Mouse (Mus musculus) stomach, embryonic 14.5 days (tissue): ENCODE results near the gene Hmgb2. TPM values are rescaled to one million over a fixed set of nuclear protein-coding genes. Genes with fewer than 3 reads are reported as not detected.
A peak's percentile ranks its signal among the peaks of the same experiment; 100 is the strongest.

Experiments
- ATAC-seq: fragments of 200-750 bp; cut with Nextera tagmentation; 2 replicates; pipeline ENCODE4 v1.8.0; 2017; ENCODE audit warnings: low read depth, moderate TSS enrichment; ENCODE audit not compliant: insufficient number of reproducible peaks, insufficient read depth, low FRiP score
- H3K27ac ChIP-seq: fragments of 300-500 bp; sonication (generic); 2 replicates; pipeline ENCODE4 v1.5.1; 2014; ENCODE audit warnings: mild to moderate bottlenecking, low read length, moderate library complexity, mixed read lengths
- H3K27me3 ChIP-seq: fragments of 300-500 bp; sonication (generic); 2 replicates; pipeline ENCODE4 v1.6.1; 2014; ENCODE audit warnings: low read length, control low read depth, mixed read lengths; ENCODE audit not compliant: control insufficient read depth, insufficient read depth
- H3K36me3 ChIP-seq: fragments of 300-500 bp; sonication (generic); 2 replicates; pipeline ENCODE4 v1.6.1; 2014; ENCODE audit warnings: mild to moderate bottlenecking, control low read depth, low read length, moderate library complexity, mixed read lengths; ENCODE audit not compliant: control insufficient read depth, insufficient read depth
- H3K4me1 ChIP-seq: fragments of 300-500 bp; sonication (generic); 2 replicates; pipeline ENCODE4 v1.6.1; 2014; ENCODE audit warnings: low read length, control low read depth, mixed read lengths; ENCODE audit not compliant: control insufficient read depth, insufficient read depth
- H3K4me2 ChIP-seq: fragments of 300-500 bp; sonication (generic); replicated peaks from 2 replicates; pipeline ENCODE4 v1.6.1; 2014; ENCODE audit warnings: low read depth, low read length, control low read depth
- H3K4me3 ChIP-seq: fragments of 300-500 bp; sonication (generic); 2 replicates; pipeline ENCODE4 v1.5.1; 2014; ENCODE audit warnings: low read depth, low read length, control low read depth
- H3K9ac ChIP-seq: fragments of 300-500 bp; sonication (generic); replicated peaks from 2 replicates; pipeline ENCODE4 v1.6.1; 2014; ENCODE audit warnings: low read depth, mild to moderate bottlenecking, control low read depth, low read length, moderate library complexity, mixed read lengths
- H3K9me3 ChIP-seq: fragments of 300-500 bp; sonication (generic); 2 replicates; pipeline ENCODE4 v1.6.1; 2016; ENCODE audit warnings: low read depth, low read length, control low read depth; ENCODE audit not compliant: control insufficient read depth
- WGBS: fragments of 180-500 bp; shearing (Covaris S2); extraction: QIAGEN DNeasy Blood & Tissue Kit; methylation state at CpG from one replicate; pipeline ENCODE4 v1.1.7; 2014; 5-methylcytosine and 5-hydroxymethylcytosine counted together
- polyA plus RNA-seq: library from polyadenylated mRNA; unstranded; fragments of >200 nt; fragmentation: Nextera tagmentation; extraction: Ambion mirVana; gene quantifications from 2 replicates; pipeline ENCODE4 v1.2.1, GENCODE M21; 2014

The Hmgb2 gene
- polyA plus RNA-seq, 1 experiment from 2014 or later = 360 TPM

DNA sequence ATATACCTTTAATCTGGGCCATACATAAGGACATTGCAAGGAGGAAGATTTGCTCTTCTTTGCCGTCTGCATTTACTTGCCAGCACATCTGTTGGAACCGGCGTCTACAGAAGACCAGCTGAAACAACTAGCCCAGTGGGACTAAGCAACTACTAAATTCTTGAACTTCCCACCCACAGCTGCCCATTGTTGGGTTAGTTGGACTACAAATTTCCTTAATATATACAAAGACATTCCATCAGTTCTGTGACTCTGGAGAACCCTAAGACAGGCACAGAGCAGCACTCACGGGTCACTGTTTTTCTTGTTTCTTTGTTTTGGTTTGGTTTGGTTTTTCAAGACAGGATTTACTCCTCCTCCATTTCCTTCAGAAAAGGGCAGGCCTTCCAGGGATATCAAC lies 31.1 kb upstream of the Hmgb2 start:
- Histone ChIP-seq H3K4me1 (peaks cover 3% of the 10 kb centered on the region), H3K9ac (no peak overlapping the region), H3K9me3 (no peaks in the 10 kb centered on the region), H3K27ac (no peak overlapping the region), H3K4me3 (no peak overlapping the region), H3K27me3 (no peaks in the 10 kb centered on the region), H3K36me3 (peaks cover 3% of the 10 kb centered on the region; the same call in 1 of the 2 replicates), H3K4me2 (no peak overlapping the region)
- ATAC-seq = no peak
- 81% methylated on average over 4 of the region's 4 CpGs for whole genome bisulfite sequencing

DNA sequence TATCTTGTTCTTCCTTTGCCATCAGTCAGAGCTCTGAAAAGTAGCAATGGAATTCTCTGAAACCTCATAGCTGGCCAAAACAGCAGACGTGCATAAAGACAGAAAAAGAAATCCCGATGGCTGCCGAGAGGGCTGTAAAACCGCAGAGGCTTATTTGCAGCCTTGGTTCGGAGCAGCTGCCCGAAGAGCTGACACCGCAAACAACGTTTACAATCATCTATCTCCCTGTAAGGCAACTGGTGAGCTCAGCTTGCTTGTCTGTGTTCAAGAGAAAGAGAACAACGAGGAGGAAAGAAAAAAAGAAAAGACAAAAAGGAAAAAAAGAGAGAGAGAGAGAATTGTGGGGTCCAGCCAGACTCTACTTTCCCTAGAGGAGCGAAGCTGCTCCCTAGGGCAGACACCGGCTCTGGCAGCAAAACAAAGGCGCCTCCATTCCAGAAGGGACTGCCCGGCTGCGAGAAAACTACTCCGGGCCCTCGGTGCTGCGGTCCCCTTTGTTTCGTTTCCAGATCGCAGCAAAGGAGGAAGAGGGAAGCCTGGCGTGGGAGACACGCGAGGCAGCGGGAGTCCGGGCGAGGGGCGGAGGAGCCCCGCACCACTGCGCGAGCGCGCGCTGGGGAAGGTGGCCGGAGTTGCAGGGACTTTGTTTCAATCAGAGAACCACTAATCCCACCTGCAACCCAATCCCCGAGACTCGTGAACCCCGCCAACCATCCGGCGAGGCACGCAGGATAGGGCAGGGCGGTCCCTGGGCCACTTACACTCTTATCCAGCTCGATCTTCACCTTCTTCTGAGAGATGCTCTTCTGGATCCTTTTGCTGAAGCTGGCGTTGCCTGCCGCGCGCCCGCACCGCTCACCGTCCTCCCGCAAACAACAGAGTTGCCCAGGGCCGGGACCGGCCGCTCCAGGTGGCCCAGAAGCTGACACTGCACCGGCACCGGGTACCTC lies 24.9 kb upstream of the Hmgb2 start:
- peaks cover 3% of the 10 kb centered on the region; the same call in 1 of the 2 replicates for H3K36me3 ChIP-seq
- peak overlapping the region; percentile 92 for H3K9ac ChIP-seq
- no peaks in the 10 kb centered on the region for H3K27me3 ChIP-seq
- peak overlapping the region; percentile 66 for H3K4me2 ChIP-seq
- ATAC-seq = peak; percentile 21
- peaks cover 6% of the 10 kb centered on the region for H3K4me1 ChIP-seq
- H3K4me3 ChIP-seq = peak overlapping the region; percentile 92
- peak overlapping the region; percentile 94 for H3K27ac ChIP-seq
- under 1% methylated on average over 54 of the region's 54 CpGs for WGBS
- H3K9me3 ChIP-seq = no peaks in the 10 kb centered on the region

DNA sequence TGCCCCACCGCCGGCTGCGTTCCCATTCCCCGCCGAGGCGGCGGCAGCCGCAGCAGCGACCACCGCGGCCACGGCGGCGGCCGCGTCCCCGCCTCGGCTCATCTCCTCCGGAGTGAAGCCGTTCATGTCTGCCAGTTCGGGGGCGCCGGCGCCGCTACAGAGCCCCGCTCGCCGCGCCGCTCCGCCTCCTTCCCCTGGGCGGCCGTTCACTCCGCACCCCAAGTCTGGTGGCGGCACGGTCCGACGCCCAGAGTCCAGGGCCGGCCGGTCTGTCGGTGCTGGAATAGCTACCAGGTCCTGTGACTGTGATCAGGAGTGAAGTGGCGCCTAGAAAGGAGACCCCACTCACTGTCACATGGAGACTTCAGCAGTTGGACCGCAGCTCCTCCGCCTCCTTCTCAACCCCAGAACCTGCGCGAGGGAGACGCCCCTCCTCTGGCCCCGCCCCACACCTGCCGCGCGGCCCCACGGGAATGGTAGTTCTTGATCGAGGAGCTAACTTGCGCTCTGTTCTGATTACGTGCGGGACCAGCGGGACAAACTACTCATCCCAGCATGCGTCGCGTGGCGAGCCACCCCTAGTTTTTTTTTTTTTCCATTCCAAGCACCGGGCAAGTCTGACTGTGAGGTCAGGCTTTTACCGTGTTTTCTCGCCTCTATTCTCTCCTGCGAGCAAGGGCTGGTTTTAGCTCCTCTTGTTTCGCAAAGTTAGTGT lies 24.1 kb upstream of the Hmgb2 start, which contains the start of gene Sap30:
Sap30 (minus strand) TSS at position 420 of the 715 bp plus-strand sequence.
- WGBS = under 1% methylated on average over 64 of the region's 66 CpGs
- Histone ChIP-seq H3K9ac (peak within 1 kb of the TSS; percentile 92), H3K4me2 (peak within 1 kb of the TSS; percentile 76), H3K27ac (peak within 1 kb of the TSS; percentile 94), H3K36me3 (peaks cover 3% of the 10 kb centered on the region; the same call in 1 of the 2 replicates), H3K27me3 (no peaks in the 10 kb centered on the region), H3K4me1 (peaks cover 6% of the 10 kb centered on the region), H3K4me3 (peak within 1 kb of the TSS; percentile 92), H3K9me3 (no peaks in the 10 kb centered on the region)
- peak; percentile 97 for ATAC-seq

DNA sequence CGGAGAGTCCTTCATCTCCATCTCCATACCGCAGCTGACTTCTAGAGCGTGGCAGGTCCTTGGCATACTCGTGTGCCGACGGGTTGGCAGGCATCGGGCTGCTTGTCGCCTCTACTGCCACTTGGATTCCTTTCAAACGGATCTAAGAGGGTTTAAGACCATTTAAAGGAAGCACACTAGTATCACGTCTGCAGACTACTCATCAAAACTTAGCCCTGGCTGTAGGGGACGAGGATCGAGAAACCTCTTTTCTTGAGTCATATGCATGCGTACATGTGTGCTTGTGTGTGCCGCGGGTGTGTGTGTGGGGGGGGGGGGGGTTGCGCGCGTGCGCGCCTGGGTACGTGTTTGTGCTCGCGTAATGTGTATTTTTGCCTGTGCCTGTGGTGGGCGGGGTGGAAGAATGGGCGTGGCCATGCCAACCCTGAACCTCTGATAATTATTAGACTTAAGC lies 23.4 kb upstream of the Hmgb2 start:
- H3K9ac ChIP-seq = peak overlapping the region; percentile 45
- H3K36me3 ChIP-seq = 0 out of 2 replicates have a peak, but pooled peaks cover 3% of the 10 kb centered on the region
- H3K4me2 ChIP-seq = peak overlapping the region; percentile 76
- H3K27ac ChIP-seq = peak overlapping the region; percentile 90
- H3K4me3 ChIP-seq = peak overlapping the region; percentile 92
- peak; percentile 38; the same call in 1 of the 2 replicates for ATAC-seq
- no peaks in the 10 kb centered on the region for H3K9me3 ChIP-seq
- H3K27me3 ChIP-seq = no peaks in the 10 kb centered on the region
- peaks cover 6% of the 10 kb centered on the region for H3K4me1 ChIP-seq
- under 1% methylated on average over 25 of the region's 25 CpGs for WGBS

DNA sequence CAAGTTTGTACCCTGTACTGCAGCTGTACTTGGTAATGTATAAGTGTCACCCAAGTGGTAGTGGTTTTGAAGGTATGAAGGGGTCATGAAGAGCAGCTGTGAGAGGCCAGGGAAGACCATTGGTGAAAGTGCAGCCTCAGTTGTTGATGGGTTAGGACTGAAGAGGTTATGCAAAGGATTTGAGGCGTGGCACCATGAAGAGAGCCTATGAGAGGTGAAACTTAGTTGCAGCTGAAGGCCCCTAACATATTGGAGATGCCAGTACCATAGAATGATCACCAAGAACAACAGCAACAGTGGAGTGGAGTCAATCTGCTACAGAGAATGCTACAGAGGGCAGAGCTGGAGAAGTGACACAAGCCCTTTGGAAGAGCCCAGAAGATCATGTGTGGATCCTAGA lies 22.3 kb upstream of the Hmgb2 start:
- Histone ChIP-seq H3K36me3 (no peaks in the 10 kb centered on the region), H3K4me2 (no peak overlapping the region), H3K9me3 (no peaks in the 10 kb centered on the region), H3K9ac (no peak overlapping the region), H3K4me3 (no peak overlapping the region), H3K27me3 (no peaks in the 10 kb centered on the region), H3K4me1 (peaks cover 6% of the 10 kb centered on the region), H3K27ac (no peak overlapping the region)
- 97% methylated on average over 1 of the region's 1 CpGs for WGBS
- ATAC-seq = no peak

DNA sequence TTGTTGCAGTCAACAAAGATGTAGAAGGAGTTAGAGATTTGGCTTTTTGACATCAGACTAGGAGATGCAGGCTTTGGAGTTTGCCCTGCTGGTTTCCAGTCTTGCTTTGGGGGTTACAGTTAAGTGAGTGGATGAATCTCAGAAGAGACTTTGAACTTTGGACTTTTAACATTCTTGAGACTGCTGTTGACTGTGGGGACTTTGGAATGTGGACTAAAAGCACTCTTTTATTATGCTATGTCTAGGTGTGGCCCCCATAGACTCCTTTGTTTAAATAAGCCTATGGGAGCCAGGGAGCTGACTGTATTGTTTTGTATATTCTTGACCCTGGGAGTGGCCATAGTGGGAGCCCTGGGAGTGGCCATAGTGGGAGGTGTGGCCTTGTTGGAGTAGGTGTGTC lies 21.8 kb upstream of the Hmgb2 start:
- Histone ChIP-seq H3K9me3 (no peaks in the 10 kb centered on the region), H3K4me2 (no peak overlapping the region), H3K4me1 (peaks cover 6% of the 10 kb centered on the region), H3K9ac (no peak overlapping the region), H3K4me3 (no peak overlapping the region), H3K27ac (no peak overlapping the region), H3K36me3 (no peaks in the 10 kb centered on the region), H3K27me3 (no peaks in the 10 kb centered on the region)
- ATAC-seq = peak; percentile 19; the same call in 1 of the 2 replicates

DNA sequence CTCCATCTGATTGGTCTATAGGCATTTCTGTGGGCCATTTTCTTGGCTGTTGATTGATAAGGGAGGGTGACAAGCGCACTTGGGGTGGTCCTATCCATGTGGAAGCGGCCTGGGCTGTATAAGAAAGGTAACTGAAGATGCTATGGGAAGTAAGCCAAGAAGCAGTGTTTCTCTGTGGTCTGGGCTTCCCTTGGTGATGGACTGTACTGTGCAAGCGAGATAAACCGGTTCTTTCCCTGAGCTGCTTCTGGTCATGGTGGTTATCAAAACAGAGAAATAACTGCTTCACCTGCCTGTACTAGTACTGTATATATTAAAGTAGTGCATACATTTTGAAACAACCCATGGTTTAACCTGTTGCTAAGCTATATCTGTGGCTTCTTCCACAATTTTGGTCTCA lies 19.8 kb upstream of the Hmgb2 start:
- Histone ChIP-seq H3K9ac (no peak overlapping the region), H3K4me2 (no peak overlapping the region), H3K4me3 (no peak overlapping the region), H3K36me3 (no peaks in the 10 kb centered on the region), H3K27ac (no peak overlapping the region), H3K27me3 (no peaks in the 10 kb centered on the region), H3K4me1 (no peaks in the 10 kb centered on the region), H3K9me3 (no peaks in the 10 kb centered on the region)
- no peak for ATAC-seq
- 93% methylated on average over 4 of the region's 4 CpGs for WGBS

DNA sequence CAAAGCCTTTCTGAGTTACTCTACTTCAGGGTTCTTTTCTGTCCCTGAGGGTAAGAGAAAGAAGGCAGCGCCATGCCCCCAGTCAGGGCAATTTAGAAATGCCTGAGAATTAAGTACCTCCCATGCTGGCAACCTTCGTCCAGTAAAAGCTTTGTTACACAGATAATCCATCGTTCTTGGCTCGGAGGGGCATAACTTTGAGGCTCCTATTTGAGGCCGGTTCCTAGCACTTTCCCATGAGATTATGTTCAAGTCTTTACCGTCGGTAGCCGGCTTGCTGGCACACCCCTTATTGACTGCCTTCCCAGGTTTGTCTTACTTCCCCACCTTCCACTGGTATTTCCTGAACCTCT lies 13.2 kb upstream of the Hmgb2 start:
- Histone ChIP-seq H3K9me3 (no peaks in the 10 kb centered on the region), H3K9ac (no peak overlapping the region), H3K4me2 (peak overlapping the region; percentile 15; the same call in 1 of the 2 replicates), H3K4me1 (peaks cover 5% of the 10 kb centered on the region; the same call in 1 of the 2 replicates), H3K36me3 (no peaks in the 10 kb centered on the region), H3K27ac (no peak overlapping the region), H3K4me3 (no peak overlapping the region), H3K27me3 (no peaks in the 10 kb centered on the region)
- 45% methylated on average over 8 of the region's 8 CpGs for WGBS
- ATAC-seq = no peak; the same call in 1 of the 2 replicates
